Mouse (Mus musculus) lung, postnatal 0 days (tissue): Measurements from ENCODE around the gene Med13l.

ENCODE experiments used
- CTCF ChIP-seq: IDR thresholded peaks from 2 replicates; pipeline ENCODE4 v1.5.1; 2016; ENCODE audit warnings: antibody characterized with exemption, mild to moderate bottlenecking
- EP300 ChIP-seq: IDR thresholded peaks from 2 replicates; pipeline ENCODE4 v1.6.1; 2016; ENCODE audit warnings: antibody characterized with exemption, mild to moderate bottlenecking, control low read depth

DNA sequence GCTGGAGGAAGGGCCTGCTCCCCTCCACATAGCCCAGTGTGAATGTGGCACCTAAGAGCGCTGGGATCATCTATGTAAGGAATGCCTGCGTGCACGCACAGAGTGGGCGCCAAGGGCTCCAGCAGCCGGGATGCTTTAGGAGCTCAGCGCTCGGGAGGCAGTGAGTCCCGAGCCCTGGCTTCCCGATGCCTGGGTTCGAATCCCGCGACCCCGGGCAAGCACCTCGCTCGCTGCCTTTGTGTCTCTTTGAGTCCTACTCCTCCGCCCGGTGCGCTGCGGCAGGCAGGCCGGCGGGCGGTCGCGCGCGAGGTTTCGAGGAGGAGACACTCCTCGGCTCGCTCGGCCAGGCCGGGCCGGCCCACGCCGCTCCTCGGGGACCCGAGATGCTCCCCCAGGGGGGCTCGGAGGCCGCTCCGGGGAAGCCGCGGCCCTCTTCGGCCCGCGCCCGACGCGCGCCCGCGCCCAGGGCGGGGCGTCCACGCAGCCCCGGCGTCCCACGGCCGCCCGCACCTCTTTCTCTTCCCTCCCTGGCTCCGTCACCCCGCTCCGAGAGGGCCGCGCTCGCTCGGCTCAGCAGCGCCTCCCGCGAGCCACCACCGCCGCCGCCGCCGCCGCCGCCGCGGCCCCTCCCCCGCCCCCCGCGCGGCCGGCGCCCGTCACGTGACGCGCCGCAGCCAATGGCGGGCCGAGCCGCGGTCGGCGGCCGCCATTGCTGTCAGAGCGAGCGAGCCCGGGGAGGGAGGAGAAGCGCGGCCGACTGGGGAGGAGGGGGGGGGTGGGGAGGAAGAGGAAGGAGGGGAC, 695 bp upstream of the Med13l start:
- TF ChIP-seq CTCF (peak; percentile 54), EP300 (no peak)
